Mouse (Mus musculus): Measurements from ENCODE around the gene Mobp. TPM values are rescaled to one million over a fixed set of nuclear protein-coding genes. Genes with fewer than 3 reads are reported as not detected.
A peak's percentile ranks its signal among the peaks of the same experiment; 100 is the strongest.

Mobp gene
- polyA plus RNA-seq, 1 experiment from 2014 or later = 0.60 TPM

DNA sequence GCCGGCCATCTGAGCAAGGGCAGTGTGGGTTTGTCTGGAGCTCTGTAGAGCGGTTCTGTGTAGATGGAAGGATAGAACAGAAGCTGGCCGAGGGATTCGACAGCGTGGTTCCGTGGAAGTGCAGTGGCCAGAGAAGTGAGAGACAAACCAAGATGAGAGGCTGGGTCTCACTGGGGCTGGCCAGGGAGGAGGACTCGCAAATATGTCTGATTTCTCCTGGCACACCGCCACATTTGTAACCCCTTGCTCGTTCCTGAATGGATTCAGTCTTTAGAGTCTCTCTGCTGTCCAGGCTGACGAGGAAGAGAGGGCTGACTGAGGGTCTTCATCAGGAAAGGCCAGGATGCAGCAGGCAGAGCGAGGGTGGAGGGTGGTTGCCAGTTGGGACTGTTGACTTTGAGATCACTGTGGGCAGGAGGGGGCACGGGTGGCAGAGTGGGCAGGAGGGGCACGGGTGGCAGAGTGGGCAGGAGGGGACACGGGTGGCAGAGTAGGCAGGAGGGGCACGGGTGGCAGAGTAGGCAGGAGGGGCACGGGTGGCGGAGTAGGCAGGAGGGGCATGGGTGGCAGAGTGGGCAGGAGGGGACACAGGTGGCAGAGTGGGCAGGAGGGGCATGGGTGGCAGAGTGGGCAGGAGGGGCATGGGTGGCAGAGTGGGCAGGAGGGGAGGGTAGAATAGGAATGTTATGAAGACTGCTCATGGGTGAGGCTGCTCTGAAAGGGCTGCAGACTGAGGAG is 35.3 kb upstream of the Mobp start:
- H3K9me3 ChIP-seq (replicated peaks; ENCODE audit: control insufficient read depth, low read length) = no peaks in the 10 kb centered on the region
- no peaks in the 10 kb centered on the region for H3K4me1 ChIP-seq (ENCODE audit: control insufficient read depth, insufficient read depth, low read length)
- no peak overlapping the region for H3K4me3 ChIP-seq (ENCODE audit: low read depth, low read length)
- no peak overlapping the region for H3K27ac ChIP-seq (replicated peaks; ENCODE audit: low read depth, low read length)
- H3K36me3 ChIP-seq (replicated peaks; ENCODE audit: control insufficient read depth, insufficient read depth, low read depth, low read length) = no peaks in the 10 kb centered on the region; the same call in 1 of the 2 replicates
- DNase-seq (ENCODE audit: low spot score) (no peak), ATAC-seq (replicated peaks; ENCODE audit: insufficient number of reproducible peaks, low FRiP score, low TSS enrichment, low read depth) (no peak)
- no peaks in the 10 kb centered on the region for H3K27me3 ChIP-seq (ENCODE audit: control insufficient read depth, insufficient read depth, low read length)
- WGBS = 92% methylated on average over 17 of the region's 17 CpGs
- no peak overlapping the region for H3K4me2 ChIP-seq (ENCODE audit: low read depth, low read length)
- H3K9ac ChIP-seq (replicated peaks; ENCODE audit: low read length) = no peak overlapping the region

DNA sequence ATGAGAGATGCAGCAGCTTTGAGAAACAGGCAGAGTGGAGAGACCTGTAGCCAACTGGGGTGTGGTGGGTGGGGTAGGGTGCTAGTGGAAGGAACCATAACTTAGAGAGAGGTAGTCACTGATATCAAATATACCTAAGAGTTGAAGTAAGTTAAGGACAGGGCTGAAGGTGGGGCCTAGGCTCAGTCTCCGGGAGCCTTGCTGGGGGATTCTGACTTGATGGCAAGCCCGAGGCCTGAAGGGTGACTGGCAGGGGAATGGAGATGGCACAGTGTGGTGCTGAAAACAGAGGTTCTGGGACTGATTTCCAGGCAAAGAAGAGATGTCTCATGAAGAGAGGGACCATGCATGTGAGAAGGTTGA is 34.7 kb upstream of the Mobp start:
- H3K27ac ChIP-seq (replicated peaks; ENCODE audit: low read depth, low read length) = no peak overlapping the region

DNA sequence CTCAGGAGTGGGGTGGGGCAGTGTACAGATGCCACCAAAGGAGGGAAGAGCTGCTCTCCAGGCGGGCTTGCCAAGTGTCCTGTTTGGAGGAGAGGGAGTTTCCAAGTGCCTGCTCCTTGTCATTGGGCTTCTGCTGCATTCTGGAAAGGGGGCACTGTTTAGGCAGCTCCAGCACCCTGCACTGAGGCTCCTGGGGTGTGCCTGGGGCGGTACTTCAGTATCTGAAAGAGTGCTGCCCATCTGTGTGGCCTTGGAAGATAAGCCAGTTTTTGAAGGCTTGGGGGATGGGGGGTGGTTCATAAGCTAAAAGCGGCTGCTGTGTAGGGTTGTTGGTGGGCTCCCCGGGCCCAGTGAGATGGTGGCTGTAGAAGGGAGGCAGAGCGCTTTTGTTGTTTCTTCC is 33.9 kb upstream of the Mobp start:
- H3K9ac ChIP-seq (replicated peaks; ENCODE audit: low read length) = 0 out of 2 replicates have a peak overlapping the region, but pooled peaks have one; percentile 15
- no peak for ATAC-seq (replicated peaks; ENCODE audit: insufficient number of reproducible peaks, low FRiP score, low TSS enrichment, low read depth)

More for the DNA sequence above, 34.7 kb upstream of the Mobp start:
- Histone ChIP-seq H3K4me3 (ENCODE audit: low read depth, low read length) (no peak overlapping the region), H3K27me3 (ENCODE audit: control insufficient read depth, insufficient read depth, low read length) (no peaks in the 10 kb centered on the region), H3K9me3 (replicated peaks; ENCODE audit: control insufficient read depth, low read length) (no peaks in the 10 kb centered on the region), H3K36me3 (replicated peaks; ENCODE audit: control insufficient read depth, insufficient read depth, low read depth, low read length) (no peaks in the 10 kb centered on the region; the same call in 1 of the 2 replicates), H3K9ac (replicated peaks; ENCODE audit: low read length) (no peak overlapping the region), H3K4me1 (ENCODE audit: control insufficient read depth, insufficient read depth, low read length) (no peaks in the 10 kb centered on the region), H3K4me2 (ENCODE audit: low read depth, low read length) (no peak overlapping the region)
- ATAC-seq (replicated peaks; ENCODE audit: insufficient number of reproducible peaks, low FRiP score, low TSS enrichment, low read depth) (no peak), DNase-seq (ENCODE audit: low spot score) (no peak)
- WGBS = 89% methylated on average over 2 of the region's 2 CpGs

DNA sequence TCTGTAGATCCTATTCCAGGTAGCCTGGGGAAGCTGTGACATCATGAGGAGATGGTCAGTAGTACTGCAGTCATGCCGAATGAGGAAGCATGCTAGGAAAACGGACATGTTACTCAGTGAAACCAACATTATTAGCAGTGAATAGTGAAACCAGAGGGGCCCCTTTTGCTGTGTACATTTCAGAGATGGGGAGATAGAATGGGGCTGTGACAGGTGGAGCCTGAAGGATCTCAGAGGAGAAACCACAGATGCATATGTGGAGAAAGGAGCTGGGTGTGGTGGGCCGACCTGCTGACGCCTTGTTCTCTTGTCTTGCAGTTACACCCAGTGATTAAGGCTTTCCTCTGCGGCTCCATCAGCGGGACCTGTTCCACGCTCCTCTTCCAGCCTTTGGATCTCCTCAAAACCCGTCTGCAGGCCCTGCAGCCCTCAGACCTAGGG is 33.3 kb upstream of the Mobp start:
- H3K4me1 ChIP-seq (ENCODE audit: control insufficient read depth, insufficient read depth, low read length) = no peaks in the 10 kb centered on the region
- no peaks in the 10 kb centered on the region; the same call in 1 of the 2 replicates for H3K36me3 ChIP-seq (replicated peaks; ENCODE audit: control insufficient read depth, insufficient read depth, low read depth, low read length)
- DNase-seq (ENCODE audit: low spot score) (no peak), ATAC-seq (replicated peaks; ENCODE audit: insufficient number of reproducible peaks, low FRiP score, low TSS enrichment, low read depth) (no peak)
- no peaks in the 10 kb centered on the region for H3K27me3 ChIP-seq (ENCODE audit: control insufficient read depth, insufficient read depth, low read length)
- H3K4me2 ChIP-seq (ENCODE audit: low read depth, low read length) = no peak overlapping the region
- H3K9me3 ChIP-seq (replicated peaks; ENCODE audit: control insufficient read depth, low read length) = no peaks in the 10 kb centered on the region
- no peak overlapping the region for H3K9ac ChIP-seq (replicated peaks; ENCODE audit: low read length)
- 84% methylated on average over 8 of the region's 8 CpGs for WGBS
- no peak overlapping the region for H3K4me3 ChIP-seq (ENCODE audit: low read depth, low read length)
- no peak overlapping the region for H3K27ac ChIP-seq (replicated peaks; ENCODE audit: low read depth, low read length)

More for the DNA sequence above, 33.9 kb upstream of the Mobp start:
- no peaks in the 10 kb centered on the region for H3K27me3 ChIP-seq (ENCODE audit: control insufficient read depth, insufficient read depth, low read length)
- no peak for DNase-seq (ENCODE audit: low spot score)
- H3K4me3 ChIP-seq (ENCODE audit: low read depth, low read length) = no peak overlapping the region
- WGBS = 83% methylated on average over 5 of the region's 5 CpGs
- H3K27ac ChIP-seq (replicated peaks; ENCODE audit: low read depth, low read length) = no peak overlapping the region
- H3K36me3 ChIP-seq (replicated peaks; ENCODE audit: control insufficient read depth, insufficient read depth, low read depth, low read length) = no peaks in the 10 kb centered on the region; the same call in 1 of the 2 replicates
- no peak overlapping the region for H3K4me2 ChIP-seq (ENCODE audit: low read depth, low read length)
- no peaks in the 10 kb centered on the region for H3K9me3 ChIP-seq (replicated peaks; ENCODE audit: control insufficient read depth, low read length)
- no peaks in the 10 kb centered on the region for H3K4me1 ChIP-seq (ENCODE audit: control insufficient read depth, insufficient read depth, low read length)

DNA sequence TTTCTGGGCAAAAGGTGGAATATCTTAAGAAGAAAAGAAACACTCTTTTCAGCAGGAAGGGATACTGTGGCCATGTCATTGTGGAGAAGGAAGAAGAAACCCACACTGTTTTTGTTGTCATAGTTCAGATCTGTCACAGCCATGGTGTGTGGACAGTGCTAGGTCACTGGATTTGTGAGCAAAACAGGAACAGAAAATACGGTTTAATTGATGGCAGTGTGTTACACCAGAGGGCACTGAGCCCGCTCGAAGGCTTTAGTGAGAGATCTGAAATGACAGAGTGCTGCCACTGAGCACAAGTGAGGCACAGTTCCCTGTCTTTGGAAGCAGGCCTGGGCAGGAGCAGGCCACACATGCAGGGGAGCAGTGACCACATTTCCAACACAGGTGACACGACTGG is 31.3 kb upstream of the Mobp start:
- no peak for DNase-seq (ENCODE audit: low spot score)
- H3K27ac ChIP-seq (replicated peaks; ENCODE audit: low read depth, low read length) = no peak overlapping the region

DNA sequence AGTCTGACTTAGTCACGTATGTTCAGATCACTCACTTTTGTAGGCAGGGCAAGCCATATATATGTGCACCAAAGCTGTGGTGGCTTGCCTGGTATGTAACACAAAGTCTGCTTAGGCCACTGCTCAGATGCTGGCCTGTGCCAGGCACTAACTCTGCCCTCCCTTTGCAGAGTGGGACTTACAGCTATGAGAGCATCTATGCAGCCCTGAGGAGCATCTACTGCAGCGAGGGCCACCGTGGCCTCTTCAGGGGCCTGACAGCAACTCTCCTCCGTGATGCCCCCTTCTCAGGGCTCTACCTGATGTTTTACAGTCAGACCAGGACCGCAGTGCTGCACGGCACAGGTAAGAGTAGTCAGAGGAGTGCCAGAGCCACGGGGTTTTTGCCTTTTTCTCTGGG is 29.0 kb upstream of the Mobp start:
- ATAC-seq (replicated peaks; ENCODE audit: insufficient number of reproducible peaks, low FRiP score, low TSS enrichment, low read depth) (no peak), DNase-seq (ENCODE audit: low spot score) (no peak)
- H3K27ac ChIP-seq (replicated peaks; ENCODE audit: low read depth, low read length) = no peak overlapping the region
- no peaks in the 10 kb centered on the region; the same call in none of the 2 replicates for H3K36me3 ChIP-seq (replicated peaks; ENCODE audit: control insufficient read depth, insufficient read depth, low read depth, low read length)
- H3K4me2 ChIP-seq (ENCODE audit: low read depth, low read length) = no peak overlapping the region
- 93% methylated on average over 7 of the region's 7 CpGs for WGBS
- no peaks in the 10 kb centered on the region for H3K27me3 ChIP-seq (ENCODE audit: control insufficient read depth, insufficient read depth, low read length)
- no peak overlapping the region for H3K4me3 ChIP-seq (ENCODE audit: low read depth, low read length)
- no peaks in the 10 kb centered on the region for H3K4me1 ChIP-seq (ENCODE audit: control insufficient read depth, insufficient read depth, low read length)
- H3K9me3 ChIP-seq (replicated peaks; ENCODE audit: control insufficient read depth, low read length) = no peaks in the 10 kb centered on the region
- H3K9ac ChIP-seq (replicated peaks; ENCODE audit: low read length) = no peak overlapping the region

More for the DNA sequence above, 31.3 kb upstream of the Mobp start:
- Histone ChIP-seq H3K4me1 (ENCODE audit: control insufficient read depth, insufficient read depth, low read length) (no peaks in the 10 kb centered on the region), H3K4me2 (ENCODE audit: low read depth, low read length) (no peak overlapping the region), H3K9me3 (replicated peaks; ENCODE audit: control insufficient read depth, low read length) (no peaks in the 10 kb centered on the region), H3K9ac (replicated peaks; ENCODE audit: low read length) (no peak overlapping the region), H3K36me3 (replicated peaks; ENCODE audit: control insufficient read depth, insufficient read depth, low read depth, low read length) (no peaks in the 10 kb centered on the region; the same call in 1 of the 2 replicates), H3K27me3 (ENCODE audit: control insufficient read depth, insufficient read depth, low read length) (no peaks in the 10 kb centered on the region), H3K4me3 (ENCODE audit: low read depth, low read length) (no peak overlapping the region)
- WGBS = 82% methylated on average over 4 of the region's 4 CpGs
- ATAC-seq (replicated peaks; ENCODE audit: insufficient number of reproducible peaks, low FRiP score, low TSS enrichment, low read depth) = no peak

DNA sequence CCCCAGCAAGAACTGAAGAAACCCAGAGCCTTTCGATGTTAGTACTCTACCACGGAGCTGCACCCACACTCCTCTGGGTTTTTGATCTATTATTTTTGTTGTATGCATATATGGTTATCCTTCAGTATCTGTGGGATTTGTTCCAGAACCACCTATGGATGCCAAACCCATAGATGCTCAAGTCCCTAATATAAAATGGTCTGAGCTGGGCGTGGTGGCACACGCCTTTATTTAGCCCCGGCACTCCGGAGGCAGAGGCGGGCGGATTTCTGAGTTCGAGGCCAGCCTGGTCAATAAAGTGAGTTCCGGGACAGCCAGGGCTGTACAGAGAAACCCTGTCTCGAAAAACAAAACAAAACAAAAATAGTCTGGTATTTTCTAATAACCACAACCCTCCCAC is 22.6 kb upstream of the Mobp start:
- Histone ChIP-seq H3K4me2 (ENCODE audit: low read depth, low read length) (peak overlapping the region; percentile 36), H3K27me3 (ENCODE audit: control insufficient read depth, insufficient read depth, low read length) (no peaks in the 10 kb centered on the region), H3K27ac (replicated peaks; ENCODE audit: low read depth, low read length) (peak overlapping the region; percentile 56), H3K9ac (replicated peaks; ENCODE audit: low read length) (peak overlapping the region; percentile 49), H3K4me1 (ENCODE audit: control insufficient read depth, insufficient read depth, low read length) (no peaks in the 10 kb centered on the region), H3K9me3 (replicated peaks; ENCODE audit: control insufficient read depth, low read length) (no peaks in the 10 kb centered on the region), H3K4me3 (ENCODE audit: low read depth, low read length) (peak overlapping the region; percentile 23), H3K36me3 (replicated peaks; ENCODE audit: control insufficient read depth, insufficient read depth, low read depth, low read length) (peaks cover 10% of the 10 kb centered on the region)
- DNase-seq (ENCODE audit: low spot score) (no peak), ATAC-seq (replicated peaks; ENCODE audit: insufficient number of reproducible peaks, low FRiP score, low TSS enrichment, low read depth) (peak; percentile 1; the same call in 1 of the 2 replicates)
- WGBS = 64% methylated on average over 11 of the region's 11 CpGs

DNA sequence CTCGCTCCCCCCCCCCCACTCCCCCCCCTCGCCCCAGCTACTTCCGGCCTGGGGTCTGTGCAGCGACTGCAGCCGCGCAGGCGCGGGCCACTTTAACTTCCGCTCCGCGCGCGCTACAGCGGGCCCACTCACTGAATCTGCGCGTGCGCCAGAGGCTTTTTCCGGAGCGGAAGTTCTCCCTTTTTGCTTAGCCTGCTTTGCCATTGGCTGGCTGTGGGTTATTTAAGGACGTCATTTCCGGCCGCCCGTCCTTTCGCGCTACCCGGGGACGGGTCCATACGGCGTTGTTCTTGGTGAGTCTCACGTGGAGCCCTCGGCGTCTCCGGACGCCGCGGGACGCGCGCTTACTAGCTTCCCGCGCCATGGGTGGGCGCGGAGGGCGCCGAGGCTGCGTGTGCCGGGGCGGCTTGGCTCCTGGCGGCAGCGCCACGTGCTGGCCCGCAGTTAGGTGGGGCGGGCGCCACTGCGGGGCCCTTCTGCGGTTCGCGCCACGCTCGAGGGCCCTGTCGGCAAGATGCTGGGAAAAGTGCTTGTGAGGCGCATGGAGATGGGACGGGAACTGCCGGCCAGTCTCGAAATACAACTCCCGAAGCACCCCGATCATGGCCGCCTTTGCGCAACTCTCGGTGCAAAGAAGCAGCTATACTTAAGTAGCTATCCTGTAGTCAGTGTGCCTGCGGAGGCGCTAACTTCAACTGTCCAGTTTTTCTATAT is 21.8 kb upstream of the Mobp start, which contains the start of gene Rpsa:
Gene Rpsa, plus strand, starts transcription at position 152 of the 714 bp plus-strand sequence.
- Histone ChIP-seq H3K9me3 (replicated peaks; ENCODE audit: control insufficient read depth, low read length) (no peaks in the 10 kb centered on the region), H3K36me3 (replicated peaks; ENCODE audit: control insufficient read depth, insufficient read depth, low read depth, low read length) (peaks cover 10% of the 10 kb centered on the region), H3K4me2 (ENCODE audit: low read depth, low read length) (peak within 1 kb of the TSS; percentile 77), H3K9ac (replicated peaks; ENCODE audit: low read length) (peak within 1 kb of the TSS; percentile 100), H3K27me3 (ENCODE audit: control insufficient read depth, insufficient read depth, low read length) (no peaks in the 10 kb centered on the region), H3K4me3 (ENCODE audit: low read depth, low read length) (peak within 1 kb of the TSS; percentile 97), H3K27ac (replicated peaks; ENCODE audit: low read depth, low read length) (peak within 1 kb of the TSS; percentile 86), H3K4me1 (ENCODE audit: control insufficient read depth, insufficient read depth, low read length) (no peaks in the 10 kb centered on the region)
- peak; percentile 99 for DNase-seq (ENCODE audit: low spot score)
- peak; percentile 94 for ATAC-seq (replicated peaks; ENCODE audit: insufficient number of reproducible peaks, low FRiP score, low TSS enrichment, low read depth)
- under 1% methylated on average over 64 of the region's 72 CpGs for WGBS

Data from embryonic facial prominence, embryonic 11.5 days (tissue).